Mouse (Mus musculus) 3134 (cell line): Measurements from ENCODE around the gene Ormdl1.
"Not testable (repeated sequence)": the region's sequence is repeated elsewhere in the genome, so short reads cannot be mapped to it uniquely, and the experiment has no call there.

ENCODE experiments used
- DNase-seq: peaks from one replicate; pipeline ENCODE4 v3.0.0-alpha.2; 2011; ENCODE audit warnings: low spot score; ENCODE audit not compliant: insufficient read length; ENCODE audit errors: extremely low read depth

Ormdl1 gene

DNA sequence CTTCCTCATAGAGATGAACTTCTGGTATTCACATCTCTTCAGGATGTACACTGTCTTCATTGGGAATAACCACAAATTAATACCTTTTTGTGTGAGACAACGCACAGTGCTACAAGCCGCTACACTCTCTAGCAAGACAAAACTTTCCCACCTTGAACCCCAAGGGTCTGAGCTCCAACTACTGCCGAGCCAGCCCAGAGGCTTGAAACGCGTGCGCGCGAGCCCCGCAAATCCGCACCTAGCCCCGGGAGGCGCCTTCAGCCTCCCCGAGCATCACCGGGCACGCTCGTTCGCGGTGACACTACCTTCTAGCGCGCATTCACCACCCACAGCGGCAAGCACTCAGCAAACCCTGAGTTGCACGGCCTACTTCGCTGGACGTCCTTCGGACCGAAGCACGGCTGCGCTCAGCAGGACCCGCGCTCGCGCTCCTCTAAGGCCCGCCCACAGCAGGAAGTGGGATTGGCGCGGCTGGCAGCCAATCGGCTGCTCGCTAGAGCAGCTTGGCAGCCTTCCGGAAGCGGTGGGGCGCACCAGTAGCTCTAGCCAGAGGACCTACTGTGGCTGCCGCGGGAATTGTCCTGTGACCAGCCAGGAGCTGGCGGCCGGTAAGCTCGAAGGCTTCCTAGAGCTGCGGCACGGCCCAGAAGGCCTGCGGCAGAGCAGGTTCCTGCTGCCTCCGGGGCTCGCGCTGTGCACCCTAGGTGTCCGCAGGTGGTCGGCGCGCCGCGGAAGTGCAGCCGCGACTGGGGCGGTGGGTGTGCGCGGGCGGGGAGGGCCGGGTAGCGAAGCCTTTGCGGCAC is at the start of gene Ormdl1, which contains the start of the genes Pms1 and Gm28778:
Gene Ormdl1 (plus strand): TSS at position 515 of the 803 bp plus-strand sequence.
Gene Pms1 (minus strand): TSS at position 438 of the 803 bp plus-strand sequence.
Gene Gm28778 (plus strand): TSS at position 531 of the 803 bp plus-strand sequence.
- peak; percentile 99 for DNase-seq

DNA sequence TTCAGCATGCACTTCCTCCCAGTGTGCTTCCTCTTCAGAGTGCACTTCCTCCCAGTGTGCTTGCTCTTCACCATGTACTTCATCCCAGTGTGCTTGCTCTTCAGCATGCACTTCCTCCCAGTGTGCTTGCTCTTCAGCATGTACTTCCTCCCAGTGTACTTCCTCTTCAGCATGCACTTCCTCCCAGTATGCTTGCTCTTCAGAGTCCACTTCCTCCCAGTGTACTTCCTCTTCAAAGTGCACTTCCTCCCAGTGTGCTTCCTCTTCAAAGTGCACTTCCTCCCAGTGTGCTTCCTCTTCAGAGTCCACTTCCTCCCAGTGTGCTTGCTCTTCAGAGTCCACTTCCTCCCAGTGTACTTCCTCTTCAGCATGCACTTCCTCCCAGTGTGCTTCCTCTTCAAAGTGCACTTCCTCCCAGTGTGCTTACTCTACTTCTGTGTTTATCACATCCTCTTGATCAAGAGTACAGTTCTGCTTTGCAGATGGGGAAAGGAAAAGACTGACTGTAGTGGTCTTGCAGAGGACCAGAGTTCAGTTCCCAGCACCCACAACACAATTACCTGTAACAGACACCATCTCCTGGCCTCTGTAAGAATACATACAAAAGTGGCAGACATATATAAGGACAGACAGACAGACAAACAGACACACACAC is 31.8 kb upstream of the Ormdl1 start:
- not testable (repeated sequence) for DNase-seq

DNA sequence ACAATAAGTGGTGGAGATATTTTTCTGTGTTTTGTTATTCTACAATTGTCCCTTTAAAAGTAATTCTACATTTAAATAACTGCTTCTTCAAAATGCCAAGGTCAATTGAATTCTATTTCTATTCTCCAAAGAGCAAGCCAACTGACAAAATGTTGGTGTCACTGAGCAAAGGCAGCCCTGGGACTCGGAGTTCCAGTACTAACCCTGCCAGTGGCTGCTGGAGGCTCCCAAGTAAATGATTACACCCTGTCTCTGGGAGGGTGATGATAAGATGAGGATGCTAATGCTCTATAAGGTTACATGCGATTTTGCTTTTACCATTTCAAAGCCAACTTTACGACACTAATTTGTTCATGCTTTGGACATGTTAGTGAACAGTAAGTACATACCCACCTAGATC is 27.0 kb upstream of the Ormdl1 start:
- DNase-seq, result no peak

DNA sequence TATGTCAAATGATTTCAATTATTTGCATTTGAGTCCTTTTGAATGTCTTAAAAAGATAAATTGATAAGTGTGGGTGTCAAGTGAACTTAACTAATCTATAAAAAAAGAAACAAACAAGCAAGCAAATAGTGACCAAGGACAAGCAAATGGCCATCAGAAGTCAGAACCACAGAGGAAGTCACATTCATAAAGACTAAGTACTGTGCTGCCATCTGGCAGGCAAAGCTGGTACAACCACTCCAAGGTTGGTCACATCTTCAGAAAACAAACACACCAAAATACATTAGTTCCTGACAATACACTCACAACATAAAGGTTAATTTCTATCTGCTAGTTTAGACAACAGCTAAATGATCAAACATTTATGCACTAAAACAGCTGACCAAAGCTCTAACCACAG is 24.2 kb upstream of the Ormdl1 start:
- DNase-seq, result no peak

DNA sequence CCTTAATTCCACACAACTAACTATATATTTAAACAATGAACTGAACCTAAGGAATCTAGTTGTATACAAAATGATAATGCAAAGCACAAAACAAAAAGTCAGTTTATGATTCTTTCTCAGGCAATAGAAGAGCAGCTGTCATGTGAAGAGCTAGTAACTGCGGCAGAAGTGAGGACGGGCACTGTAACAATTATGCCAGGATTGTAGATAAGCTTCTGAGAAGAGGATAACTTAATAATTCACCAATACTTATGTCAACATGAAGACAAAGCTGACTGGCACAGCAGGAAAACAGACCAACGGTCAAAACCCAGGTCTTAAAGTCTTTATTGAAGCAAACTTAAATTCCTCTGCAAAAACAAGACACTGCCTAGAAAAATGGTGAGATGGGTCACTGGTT is 5.7 kb upstream of the Ormdl1 start:
- DNase-seq, result no peak

DNA sequence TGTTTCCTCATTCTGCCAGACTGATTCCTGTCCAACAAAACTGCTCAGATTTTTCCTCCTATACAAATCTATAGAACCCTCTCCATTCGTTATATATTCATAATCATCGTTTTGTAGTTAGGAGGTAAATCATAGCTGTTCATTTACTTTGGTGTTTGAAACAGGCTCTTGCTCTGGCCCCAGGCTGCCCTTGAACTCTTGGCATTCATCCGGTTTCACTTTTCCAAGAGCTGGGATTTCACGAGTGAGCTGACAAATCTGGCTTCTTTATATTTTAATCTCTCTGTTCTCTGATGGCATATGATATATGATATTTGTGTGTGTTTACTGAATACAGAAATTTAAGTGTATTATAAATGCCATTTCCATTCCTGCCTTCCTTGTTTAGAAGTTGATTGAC is 3.6 kb downstream of the Ormdl1 start:
- DNase-seq, result no peak

DNA sequence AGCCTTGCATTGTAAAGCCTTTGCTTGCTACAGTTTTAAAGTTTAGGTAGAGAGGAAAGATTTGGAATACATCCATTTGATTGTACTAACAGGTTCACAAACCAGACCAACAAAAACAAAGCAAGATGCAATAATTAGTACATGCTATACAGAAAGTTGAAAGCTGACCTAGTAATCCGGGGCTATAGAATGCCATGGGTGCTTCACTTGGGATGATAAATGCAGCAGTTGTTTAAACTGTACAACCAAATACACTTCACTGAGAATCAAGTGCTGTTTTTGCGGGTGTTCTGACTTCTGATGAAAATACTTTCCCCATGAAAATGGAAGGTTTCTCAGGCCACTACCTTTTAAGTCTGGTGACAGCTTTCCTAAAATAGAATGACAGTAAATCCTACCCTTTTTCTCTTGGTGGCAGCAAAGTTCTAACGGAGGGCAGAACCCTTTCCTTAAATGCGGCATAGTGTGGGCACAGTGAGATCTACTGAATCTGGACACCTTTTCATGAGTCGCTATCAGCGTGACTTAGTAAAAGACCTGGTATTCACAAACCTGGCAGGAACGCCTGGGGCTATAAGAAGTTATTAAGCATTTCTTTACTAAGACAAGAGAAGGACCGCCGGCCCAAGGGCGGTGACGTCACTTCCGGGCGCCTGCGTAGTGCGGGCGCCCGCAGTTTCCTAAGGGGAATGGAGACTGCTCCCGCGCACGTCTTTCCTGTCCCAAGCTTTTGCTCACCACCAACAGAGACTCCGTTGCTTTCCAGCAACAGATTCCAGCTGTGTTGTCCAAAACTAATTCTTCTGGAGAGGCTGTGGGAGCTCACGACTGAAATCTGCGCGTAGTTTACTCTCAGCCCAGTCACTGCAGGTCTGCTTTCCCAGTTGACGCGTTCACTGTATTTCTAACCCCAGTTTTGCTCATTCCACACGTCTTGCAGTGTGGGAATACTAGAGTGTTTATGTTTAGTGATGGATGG is 16.4 kb downstream of the Ormdl1 start, which contains the start of gene Osgepl1:
Gene Osgepl1 (plus strand): TSS at position 636 of the 979 bp plus-strand sequence.
- DNase-seq, result peak; percentile 89

DNA sequence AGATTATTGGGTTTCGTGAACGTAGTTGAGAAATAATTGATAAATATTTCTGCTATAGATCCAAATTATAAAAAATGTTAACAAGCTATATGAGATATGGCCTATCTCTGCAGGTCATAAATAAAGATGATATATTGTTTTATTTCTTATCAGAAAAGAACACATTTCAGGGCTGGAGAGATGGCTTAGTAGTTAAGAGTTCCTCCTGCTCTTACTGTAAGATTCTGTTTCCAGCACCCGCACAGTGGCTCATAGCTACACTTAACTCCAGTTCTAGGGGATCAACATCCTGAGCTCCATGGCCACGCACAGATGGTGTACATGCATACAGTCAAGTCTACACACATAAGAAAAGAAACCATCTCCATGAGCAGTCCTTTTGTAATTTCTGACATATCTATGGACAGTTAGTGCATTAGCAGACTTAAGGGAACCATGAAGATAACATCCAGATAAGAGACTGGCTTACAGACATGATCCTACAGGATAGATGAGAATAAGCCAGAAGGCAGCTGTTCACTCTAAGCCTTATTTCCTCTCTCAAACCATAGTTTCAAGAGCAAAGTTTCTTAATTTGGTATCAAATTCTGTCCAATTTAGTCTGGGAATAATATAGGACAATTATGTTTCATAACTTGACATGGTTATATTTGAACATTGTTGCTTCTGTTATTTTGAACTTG is 24.9 kb downstream of the Ormdl1 start:
- DNase-seq, result no peak

DNA sequence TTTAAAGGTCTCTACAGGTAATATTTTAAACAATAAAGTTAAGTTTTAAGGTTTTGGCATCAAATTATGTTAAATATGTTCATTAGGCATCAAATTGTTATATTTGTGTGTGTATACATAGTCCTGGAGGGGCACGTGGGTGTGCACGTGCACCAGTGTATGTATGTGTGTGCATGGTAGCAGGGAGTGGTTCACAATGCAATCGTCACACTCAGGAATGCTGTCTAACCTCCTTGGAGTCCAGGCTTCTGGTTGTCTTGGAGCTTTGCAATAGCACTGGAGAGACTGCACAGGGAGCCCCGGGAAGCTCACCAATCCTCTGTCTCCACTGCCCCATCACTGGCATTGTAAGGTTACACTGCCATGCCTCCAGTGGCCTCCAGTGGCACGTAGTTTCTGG is 26.4 kb downstream of the Ormdl1 start:
- DNase-seq, result no peak

DNA sequence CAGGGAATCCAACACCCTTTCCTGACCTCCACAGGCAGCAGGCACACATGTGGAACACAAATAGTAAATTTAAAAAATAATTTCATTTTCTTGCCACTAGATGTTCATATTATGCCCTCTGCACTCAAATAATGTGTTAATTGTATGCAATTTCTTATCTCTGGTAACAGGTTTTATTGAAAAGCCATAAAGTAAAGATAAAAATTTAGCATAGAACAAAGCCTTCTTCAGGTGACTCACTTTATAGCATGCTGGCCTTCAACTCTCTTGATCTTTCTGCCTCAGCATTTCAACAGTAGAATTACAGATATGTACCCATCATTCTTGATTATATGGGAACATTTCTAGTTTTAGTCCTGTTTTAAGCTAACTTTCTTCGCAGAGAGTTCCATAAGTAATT is 27.4 kb downstream of the Ormdl1 start:
- no peak for DNase-seq

DNA sequence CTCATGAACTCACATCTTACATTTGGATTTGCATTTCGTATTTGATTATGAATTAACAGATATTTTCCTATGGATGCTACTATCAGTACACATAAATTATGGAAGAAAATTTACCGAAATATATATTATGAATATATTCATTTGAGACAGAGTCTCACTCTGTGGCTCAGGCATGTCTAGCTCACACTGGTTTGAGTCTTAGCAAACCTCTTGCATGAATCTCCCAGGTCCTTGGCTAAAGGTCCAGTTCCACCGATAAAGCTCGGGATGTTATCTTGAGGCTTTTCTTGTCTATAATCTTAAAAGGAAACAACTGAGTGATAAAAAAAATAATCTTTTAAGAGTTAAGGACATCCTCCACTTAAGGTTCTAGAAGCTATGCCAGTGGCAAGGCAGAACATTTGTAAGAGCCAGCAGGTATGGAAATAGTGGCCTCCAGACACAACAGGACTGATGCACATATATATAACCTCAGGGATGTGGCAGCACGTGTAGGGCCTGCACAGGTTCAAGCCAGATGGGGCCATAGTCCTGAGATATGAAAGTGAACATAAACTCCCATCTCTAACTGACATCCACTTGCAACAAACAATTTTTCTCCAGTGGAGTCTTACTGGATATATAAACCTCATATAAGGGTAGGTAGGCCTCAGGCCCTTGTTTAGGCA is 28.1 kb downstream of the Ormdl1 start:
- no peak for DNase-seq

DNA sequence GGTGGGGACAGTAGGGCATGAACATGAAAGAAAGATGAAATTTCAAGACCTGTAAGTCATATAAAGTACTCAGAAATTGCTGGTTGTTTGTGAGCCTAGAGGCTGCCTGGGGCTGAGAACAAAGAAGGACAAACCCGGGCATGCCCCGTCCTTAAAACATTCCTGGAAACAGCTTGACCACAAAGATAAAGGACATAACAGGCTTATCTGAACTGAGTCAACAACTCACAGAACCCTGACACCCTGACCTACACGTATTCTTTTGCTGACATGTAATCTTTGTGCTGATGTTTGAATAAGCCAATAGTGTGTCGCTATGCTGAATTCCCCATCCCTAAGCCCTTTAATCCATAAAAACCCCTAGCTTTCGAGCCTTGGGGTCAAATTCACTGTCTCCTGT is 36.6 kb downstream of the Ormdl1 start:
- DNase-seq, result not testable (repeated sequence)

DNA sequence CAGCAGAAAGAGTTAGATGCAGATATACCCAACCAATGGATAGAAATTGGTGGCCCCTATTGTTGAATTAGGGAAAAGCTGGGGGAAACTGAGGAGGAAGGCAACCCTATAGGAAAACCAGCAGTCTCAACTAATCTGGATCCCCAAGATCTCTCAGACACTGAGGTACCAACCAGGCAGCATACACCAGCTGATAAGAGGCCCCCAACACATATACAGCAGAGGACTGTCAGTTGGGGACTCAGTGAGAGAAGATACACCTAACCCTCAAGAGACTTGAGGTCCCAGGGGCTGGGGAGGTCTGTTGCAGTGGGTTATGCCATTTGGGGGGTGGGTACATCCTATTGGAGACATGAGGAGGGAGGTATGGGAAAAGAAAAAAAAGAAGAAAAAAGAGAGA is 38.6 kb downstream of the Ormdl1 start:
- no peak for DNase-seq

DNA sequence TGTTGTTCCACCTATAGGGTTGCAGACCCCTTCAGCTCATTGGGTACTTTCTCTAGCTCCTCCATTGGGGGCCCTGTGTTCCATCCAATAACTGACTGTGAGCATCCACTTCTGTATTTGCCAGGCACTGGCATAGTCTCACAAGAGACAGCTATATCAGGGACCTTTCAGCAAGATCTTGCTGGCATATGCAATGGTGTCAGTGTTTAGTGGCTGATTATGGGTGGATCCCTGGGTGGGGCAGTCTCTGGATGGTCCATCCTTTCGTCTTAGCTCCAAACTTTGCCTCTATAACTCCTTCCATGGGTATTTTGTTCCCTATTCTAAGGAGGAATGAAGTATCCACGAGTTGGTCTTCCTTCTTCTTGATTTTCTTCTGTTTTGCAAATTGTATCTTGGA is 40.5 kb downstream of the Ormdl1 start:
- DNase-seq, result not testable (repeated sequence)

DNA sequence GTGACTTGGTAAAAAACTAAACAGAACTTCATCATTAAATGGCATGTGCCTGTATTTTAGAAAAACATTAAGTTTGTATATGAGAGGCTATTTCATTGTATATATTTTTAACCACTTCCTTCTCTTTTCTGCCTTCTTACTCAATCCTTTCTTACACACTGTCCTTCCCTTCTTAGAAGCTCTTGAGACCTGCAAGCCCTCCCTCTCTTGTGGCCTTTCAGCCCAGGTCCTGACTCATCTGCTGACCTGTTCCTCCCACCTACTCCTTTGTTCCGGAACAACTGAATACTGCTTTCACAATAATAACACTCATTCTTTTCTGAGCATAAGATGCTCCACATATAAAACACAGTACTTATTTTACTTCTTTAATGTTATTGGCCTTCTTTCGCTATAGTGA is 44.2 kb downstream of the Ormdl1 start:
- no peak for DNase-seq

DNA sequence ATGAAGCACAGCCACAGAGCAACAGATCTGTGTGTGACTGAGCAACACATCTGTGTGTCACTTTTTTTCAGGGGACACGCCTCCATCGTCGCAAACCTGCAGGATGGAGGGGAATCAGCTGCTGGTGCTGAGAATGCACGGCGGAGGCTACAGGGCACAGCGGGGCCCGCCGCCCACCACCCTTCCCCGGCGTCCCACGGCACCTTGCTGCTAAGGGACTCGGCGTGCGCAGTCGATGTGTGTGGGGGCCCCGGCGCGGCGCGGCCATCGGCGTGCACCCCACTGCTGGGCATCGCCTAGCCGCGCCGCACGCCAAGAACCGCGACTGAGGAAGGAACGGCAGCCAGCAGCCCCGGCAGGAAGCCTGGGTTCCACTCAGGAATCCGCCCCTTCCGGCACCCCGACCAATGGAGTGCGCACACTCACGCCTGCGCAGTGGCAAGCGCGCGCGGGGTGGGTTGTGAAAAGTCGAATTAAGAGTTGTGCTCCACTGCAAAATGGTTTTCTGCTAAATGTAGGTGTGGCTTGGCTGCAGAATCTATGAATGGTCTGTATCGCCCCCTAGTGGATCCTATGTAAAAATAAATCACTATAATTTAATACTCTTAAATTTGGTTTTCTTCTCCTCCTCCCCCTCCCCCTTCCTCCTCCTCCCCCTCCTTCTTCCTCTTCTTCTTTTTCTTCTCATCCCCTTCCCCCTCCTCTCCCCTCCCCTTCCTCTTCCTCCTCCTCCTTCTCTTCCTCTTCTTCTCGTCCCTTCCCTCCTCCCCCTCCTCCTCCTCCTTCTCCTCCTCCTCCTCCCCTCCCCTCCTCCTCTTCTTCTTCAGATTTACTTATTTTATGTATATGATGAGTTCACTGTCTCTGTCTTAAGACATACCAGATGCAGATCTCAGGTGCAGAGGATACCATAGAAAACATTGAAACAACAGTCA is 55.7 kb downstream of the Ormdl1 start, which contains the start of the genes Asdurf, Gm28551 and Asnsd1:
Gene Asdurf (minus strand): TSS at position 293 of the 935 bp plus-strand sequence.
Gene Gm28551 (minus strand): TSS at position 341 of the 935 bp plus-strand sequence.
Gene Asnsd1 (minus strand): TSS at position 426 of the 935 bp plus-strand sequence.
- peak; percentile 98 for DNase-seq

DNA sequence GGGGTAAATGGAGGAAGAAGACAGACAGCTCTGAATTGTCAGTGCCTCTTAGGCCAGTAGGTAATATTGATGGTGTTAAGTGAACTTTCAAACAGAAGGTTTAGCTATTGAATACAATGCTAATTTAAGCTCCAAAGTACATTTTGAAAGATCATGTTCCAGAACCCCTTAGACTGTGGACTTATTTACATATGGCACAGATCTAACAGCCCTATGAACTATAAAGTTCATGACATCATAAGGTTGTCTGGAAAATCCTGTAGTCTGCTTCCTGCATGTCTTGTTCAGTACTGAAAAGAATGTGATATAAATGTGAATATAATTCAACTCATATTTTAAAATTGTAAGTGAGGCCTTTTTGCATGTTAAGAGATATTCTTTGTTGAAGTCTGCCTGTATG is 62.1 kb downstream of the Ormdl1 start:
- DNase-seq, result no peak
